In the genomic region with DNA sequence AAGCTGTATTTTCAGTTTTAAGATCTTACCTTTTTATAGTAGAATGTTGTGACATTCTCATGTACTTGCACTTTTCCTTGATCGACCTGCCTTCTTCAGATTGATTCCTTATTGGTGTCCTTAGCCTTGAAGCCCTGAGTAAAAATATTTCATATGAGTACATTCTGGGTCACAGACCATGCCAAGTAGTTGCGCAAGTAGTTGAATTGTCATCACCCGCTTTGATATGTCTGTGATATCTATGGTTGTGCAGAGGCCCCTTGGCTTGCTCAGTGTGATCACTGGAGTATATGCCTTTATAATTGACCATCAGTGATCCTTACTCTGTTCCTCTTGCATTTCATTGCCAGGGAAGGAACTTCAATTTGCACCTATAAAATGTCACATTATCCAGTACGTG, we compare ENCODE assay signal across 26 mouse cellular contexts.
"Had no signal": no experiment of that assay in that cellular context is flagged by ENCODE, and none has a peak within 500 bp of the region (broad histone marks: within the 10 kb centered on the region; RNA-seq: fewer than 3 reads in every experiment).

No protein-coding gene starts in this region.

- H3K36me3 ChIP-seq: heart, embryonic 13.5 days; heart, embryonic 15.5 days; hindbrain, embryonic 15.5 days; kidney, embryonic 15.5 days; limb, embryonic 10.5 days; limb, embryonic 12.5 days; liver, embryonic 13.5 days; liver, embryonic 15.5 days had no signal

- H3K4me1 ChIP-seq: heart, embryonic 13.5 days; heart, embryonic 15.5 days; hindbrain, embryonic 15.5 days; kidney, embryonic 15.5 days; limb, embryonic 10.5 days; limb, embryonic 12.5 days; liver, embryonic 13.5 days; liver, embryonic 15.5 days had no signal

- H3K9ac ChIP-seq: heart, embryonic 13.5 days; heart, embryonic 15.5 days; hindbrain, embryonic 15.5 days; kidney, embryonic 15.5 days; limb, embryonic 12.5 days; liver, embryonic 13.5 days; liver, embryonic 15.5 days had no signal

- H3K27me3 ChIP-seq: heart, embryonic 13.5 days; heart, embryonic 15.5 days; hindbrain, embryonic 15.5 days; kidney, embryonic 15.5 days; limb, embryonic 12.5 days; liver, embryonic 13.5 days; liver, embryonic 15.5 days had no signal

- H3K27ac ChIP-seq: heart, adult 2 months; heart, embryonic 13.5 days; heart, embryonic 15.5 days; hindbrain, embryonic 15.5 days; hindbrain, postnatal 0 days; kidney, embryonic 15.5 days; kidney, postnatal 0 days; left cerebral cortex, adult 2 months; limb, embryonic 10.5 days; limb, embryonic 12.5 days; liver, embryonic 13.5 days; liver, embryonic 15.5 days had no signal

- H3K4me3 ChIP-seq: heart, adult 2 months; heart, embryonic 13.5 days; heart, embryonic 15.5 days; hindbrain, embryonic 15.5 days; kidney, embryonic 15.5 days; left cerebral cortex, adult 2 months; limb, embryonic 10.5 days; limb, embryonic 12.5 days; liver, embryonic 13.5 days; liver, embryonic 15.5 days had no signal

- H3K9me3 ChIP-seq: heart, embryonic 13.5 days; heart, embryonic 15.5 days; hindbrain, embryonic 15.5 days; kidney, embryonic 15.5 days; limb, embryonic 10.5 days; limb, embryonic 12.5 days; liver, embryonic 13.5 days; liver, embryonic 15.5 days had no signal

- H3K4me2 ChIP-seq: heart, embryonic 11.5 days; heart, embryonic 13.5 days; heart, embryonic 15.5 days; hindbrain, embryonic 15.5 days; kidney, embryonic 15.5 days; limb, embryonic 12.5 days; liver, embryonic 11.5 days; liver, embryonic 13.5 days; liver, embryonic 15.5 days had no signal

- DNase-seq: gastrocnemius, postnatal 14 days; gastrocnemius, postnatal 36 days; heart, adult 11 months; heart, adult 2 months; heart, postnatal 14 days; heart, postnatal 36 days; kidney, adult 11 months; kidney, adult 2 months; kidney, adult 9 months; kidney, postnatal 14 days; kidney, postnatal 36 days; liver; liver, embryonic 13.5 days had no signal

- ATAC-seq: hindbrain, postnatal 0 days; intestine, embryonic 16.5 days had no signal
